Mouse (Mus musculus): ENCODE data around the gene Acin1. TPM values are rescaled to one million over a fixed set of nuclear protein-coding genes. Genes with fewer than 3 reads are reported as not detected.

The Acin1 gene
- polyA plus RNA-seq, 1 experiment from 2014 or later, result 120 TPM

GRCm38 (mm10) chr14:54699586-54699985 is 12.9 kb upstream of the Acin1 start:
- Histone ChIP-seq H3K27ac (ENCODE audit: low read depth) (no peak overlapping the region), H3K4me1 (ENCODE audit: insufficient read depth) (no peaks in the 10 kb centered on the region), H3K9ac (no peak overlapping the region), H3K4me2 (no peak overlapping the region), H3K9me3 (ENCODE audit: low read depth, low read length) (no peaks in the 10 kb centered on the region), H3K27me3 (ENCODE audit: insufficient read depth, low read length) (no peaks in the 10 kb centered on the region), H3K36me3 (ENCODE audit: insufficient read depth) (no peaks in the 10 kb centered on the region), H3K4me3 (ENCODE audit: low read depth, low read length) (no peak overlapping the region)
- no peak for ATAC-seq (ENCODE audit: insufficient read depth)
- DNase-seq, result no peak
- no peak for TF ChIP-seq CTCF (IDR thresholded peaks at IDR 0.05; ENCODE audit: low read depth)
- WGBS, result 38% methylated on average over 3 of the region's 3 CpGs

DNA sequence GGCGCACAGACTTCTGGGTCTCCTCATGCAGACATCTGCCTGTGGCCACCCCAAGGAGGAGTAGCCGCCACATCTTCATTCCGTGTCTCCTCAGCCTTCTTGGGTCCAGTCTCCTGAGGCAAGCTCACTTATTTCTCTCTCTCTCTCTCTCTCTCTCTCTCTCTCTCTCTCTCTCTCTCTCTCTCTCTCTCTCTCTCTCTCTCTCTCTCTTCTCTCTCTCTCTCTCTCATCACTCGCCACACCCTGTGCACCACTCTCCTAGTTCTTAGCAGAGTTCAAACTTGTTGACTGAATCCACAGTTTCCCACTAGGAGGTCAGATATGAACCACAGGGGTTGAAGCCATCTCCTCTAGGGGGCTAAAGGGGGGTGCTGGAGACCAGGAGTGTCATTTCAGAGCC is 12.0 kb upstream of the Acin1 start, which contains the start of gene Gm29776:
Gene Gm29776, minus strand, starts transcription at position 101 of the 400 bp plus-strand sequence.
- no peak within 1 kb of the TSS for H3K4me2 ChIP-seq
- no peaks in the 10 kb centered on the region for H3K4me1 ChIP-seq (ENCODE audit: insufficient read depth)
- no peak within 1 kb of the TSS for H3K4me3 ChIP-seq (ENCODE audit: low read depth, low read length)
- no peak within 1 kb of the TSS for H3K9ac ChIP-seq
- ATAC-seq (ENCODE audit: insufficient read depth), result no peak
- no peaks in the 10 kb centered on the region for H3K9me3 ChIP-seq (ENCODE audit: low read depth, low read length)
- WGBS, result 56% methylated on average over 4 of the region's 4 CpGs
- DNase-seq, result no peak
- no peaks in the 10 kb centered on the region for H3K27me3 ChIP-seq (ENCODE audit: insufficient read depth, low read length)
- TF ChIP-seq CTCF (IDR thresholded peaks at IDR 0.05; ENCODE audit: low read depth), result no peak
- H3K36me3 ChIP-seq (ENCODE audit: insufficient read depth), result 0 out of 2 replicates have a peak, but pooled peaks cover 3% of the 10 kb centered on the region
- no peak within 1 kb of the TSS for H3K27ac ChIP-seq (ENCODE audit: low read depth)

- H3K9me3 ChIP-seq (ENCODE audit: low read depth, low read length), result no peaks in the 10 kb centered on the region
- H3K27ac ChIP-seq (ENCODE audit: low read depth), result no peak overlapping the region
- H3K4me3 ChIP-seq (ENCODE audit: low read depth, low read length), result no peak overlapping the region
- no peak for TF ChIP-seq CTCF (IDR thresholded peaks at IDR 0.05; ENCODE audit: low read depth)
- H3K4me1 ChIP-seq (ENCODE audit: insufficient read depth), result no peaks in the 10 kb centered on the region
- H3K27me3 ChIP-seq (ENCODE audit: insufficient read depth, low read length), result no peaks in the 10 kb centered on the region
- WGBS, result 83% methylated on average over 4 of the region's 4 CpGs
- H3K9ac ChIP-seq, result no peak overlapping the region
- ATAC-seq (ENCODE audit: insufficient read depth) (no peak), DNase-seq (no peak)
- H3K36me3 ChIP-seq (ENCODE audit: insufficient read depth), result peaks cover 13% of the 10 kb centered on the region
- no peak overlapping the region for H3K4me2 ChIP-seq
Observed at GRCm38 (mm10) chr14:54696752-54697151, 10.0 kb upstream of the Acin1 start.

GRCm38 (mm10) chr14:54695042-54695441 is 8.3 kb upstream of the Acin1 start:
- H3K27me3 ChIP-seq (ENCODE audit: insufficient read depth, low read length), result no peaks in the 10 kb centered on the region
- no peak for ATAC-seq (ENCODE audit: insufficient read depth)
- 59% methylated on average over 6 of the region's 6 CpGs for WGBS

DNA sequence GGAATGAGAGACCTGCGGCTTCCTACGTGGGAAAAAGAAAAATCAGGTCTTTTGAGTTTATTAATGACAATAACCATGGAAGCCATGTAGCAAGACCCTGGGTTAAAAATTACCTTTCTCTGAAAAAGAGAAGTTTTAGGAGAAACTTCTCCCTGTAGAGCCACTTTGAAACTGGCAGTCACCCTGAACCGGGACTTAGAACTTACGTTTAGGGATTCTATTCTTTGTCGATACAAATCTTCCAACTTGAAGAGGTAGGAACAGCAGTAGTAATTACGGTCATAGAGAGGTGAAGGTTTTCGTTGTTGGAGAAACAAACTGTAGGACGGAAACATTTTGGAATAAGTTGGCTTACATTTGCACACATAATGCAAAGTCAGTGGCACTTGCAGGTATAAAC is 520 bp upstream of the Acin1 start:
- H3K36me3 ChIP-seq (ENCODE audit: insufficient read depth), result peaks cover 41% of the 10 kb centered on the region
- DNase-seq, result peak; percentile 34
- H3K9ac ChIP-seq, result peak overlapping the region; percentile 93
- no peaks in the 10 kb centered on the region for H3K4me1 ChIP-seq (ENCODE audit: insufficient read depth)
- H3K4me3 ChIP-seq (ENCODE audit: low read depth, low read length), result peak overlapping the region; percentile 85
- peak overlapping the region; percentile 51; the same call in 1 of the 2 replicates for H3K27ac ChIP-seq (ENCODE audit: low read depth)
- ATAC-seq (ENCODE audit: insufficient read depth), result no peak
- H3K27me3 ChIP-seq (ENCODE audit: insufficient read depth, low read length), result no peaks in the 10 kb centered on the region
- H3K4me2 ChIP-seq, result peak overlapping the region; percentile 78
- 3% methylated on average over 8 of the region's 8 CpGs for WGBS
- no peak for TF ChIP-seq CTCF (IDR thresholded peaks at IDR 0.05; ENCODE audit: low read depth)
- H3K9me3 ChIP-seq (ENCODE audit: low read depth, low read length), result no peaks in the 10 kb centered on the region

More at GRCm38 (mm10) chr14:54695042-54695441, 8.3 kb upstream of the Acin1 start:
- Histone ChIP-seq H3K4me2 (no peak overlapping the region), H3K9ac (no peak overlapping the region), H3K27ac (ENCODE audit: low read depth) (no peak overlapping the region), H3K36me3 (ENCODE audit: insufficient read depth) (peaks cover 24% of the 10 kb centered on the region), H3K4me1 (ENCODE audit: insufficient read depth) (no peaks in the 10 kb centered on the region), H3K4me3 (ENCODE audit: low read depth, low read length) (no peak overlapping the region), H3K9me3 (ENCODE audit: low read depth, low read length) (no peaks in the 10 kb centered on the region)
- DNase-seq, result no peak
- TF ChIP-seq CTCF (IDR thresholded peaks at IDR 0.05; ENCODE audit: low read depth), result no peak

DNA sequence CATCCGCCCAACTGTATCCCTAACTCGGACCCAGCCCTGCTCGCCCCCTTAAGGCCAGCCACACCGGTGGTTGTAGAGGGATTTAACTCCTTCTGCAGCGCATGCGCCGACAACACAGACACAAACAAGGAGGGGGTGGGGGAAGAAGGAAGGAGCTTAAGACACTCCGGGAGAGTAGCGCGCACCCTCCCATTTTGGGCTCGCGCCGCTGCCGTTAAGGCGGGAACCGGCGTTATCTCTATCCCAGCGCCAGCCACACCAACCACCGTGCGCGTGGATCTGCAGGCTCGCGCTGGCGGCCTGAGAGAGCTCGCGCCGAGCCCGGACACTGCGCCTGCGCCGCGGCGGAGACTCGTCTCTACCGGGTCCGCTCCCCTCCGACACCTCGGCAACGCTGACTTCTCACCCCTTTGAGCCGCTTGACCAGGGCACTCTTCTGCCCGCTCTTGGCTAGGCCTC is 639 bp downstream of the Acin1 start, which contains the start of gene 1700123O20Rik:
Gene 1700123O20Rik, plus strand, starts transcription at position 154 of the 459 bp plus-strand sequence.
- Histone ChIP-seq H3K36me3 (ENCODE audit: insufficient read depth) (peaks cover 46% of the 10 kb centered on the region), H3K27me3 (ENCODE audit: insufficient read depth, low read length) (no peaks in the 10 kb centered on the region), H3K4me1 (ENCODE audit: insufficient read depth) (no peaks in the 10 kb centered on the region), H3K27ac (ENCODE audit: low read depth) (peak within 1 kb of the TSS; percentile 96), H3K4me2 (peak within 1 kb of the TSS; percentile 78), H3K9me3 (ENCODE audit: low read depth, low read length) (no peaks in the 10 kb centered on the region), H3K9ac (peak within 1 kb of the TSS; percentile 93), H3K4me3 (ENCODE audit: low read depth, low read length) (peak within 1 kb of the TSS; percentile 85)
- ATAC-seq (ENCODE audit: insufficient read depth), result peak; percentile 83
- WGBS, result under 1% methylated on average over 41 of the region's 41 CpGs
- TF ChIP-seq CTCF (IDR thresholded peaks at IDR 0.05; ENCODE audit: low read depth), result peak; percentile 61
- DNase-seq, result peak; percentile 87

DNA sequence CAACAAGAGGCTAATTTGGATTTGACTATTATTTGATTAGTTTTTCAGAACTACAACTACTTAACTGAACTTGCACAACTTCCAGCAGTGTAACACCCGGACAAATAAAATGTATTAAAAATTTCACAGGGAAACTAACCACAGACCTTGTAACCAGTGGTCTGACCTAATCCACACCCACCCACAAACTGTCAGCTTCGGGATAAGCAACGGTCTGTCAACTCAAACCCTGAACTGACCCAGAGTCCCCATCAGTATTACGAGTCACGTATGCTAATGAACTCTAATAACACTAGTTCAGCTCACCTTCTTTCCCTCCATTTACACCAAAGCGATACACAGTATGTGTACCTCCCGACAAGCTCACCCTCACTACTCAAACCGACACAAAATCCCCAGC is 1.3 kb downstream of the Acin1 start:
- Histone ChIP-seq H3K4me3 (ENCODE audit: low read depth, low read length) (peak overlapping the region; percentile 85), H3K4me2 (peak overlapping the region; percentile 78), H3K27me3 (ENCODE audit: insufficient read depth, low read length) (no peaks in the 10 kb centered on the region), H3K9ac (peak overlapping the region; percentile 93), H3K4me1 (ENCODE audit: insufficient read depth) (no peaks in the 10 kb centered on the region), H3K36me3 (ENCODE audit: insufficient read depth) (peaks cover 42% of the 10 kb centered on the region), H3K9me3 (ENCODE audit: low read depth, low read length) (no peaks in the 10 kb centered on the region), H3K27ac (ENCODE audit: low read depth) (0 out of 2 replicates have a peak overlapping the region, but pooled peaks have one; percentile 13)
- DNase-seq, result no peak
- no peak for TF ChIP-seq CTCF (IDR thresholded peaks at IDR 0.05; ENCODE audit: low read depth)
- ATAC-seq (ENCODE audit: insufficient read depth), result no peak
- WGBS, result 9% methylated on average over 8 of the region's 8 CpGs
